Mouse (Mus musculus): Measurements from ENCODE around the gene Vmn2r110.

The Vmn2r110 gene

DNA sequence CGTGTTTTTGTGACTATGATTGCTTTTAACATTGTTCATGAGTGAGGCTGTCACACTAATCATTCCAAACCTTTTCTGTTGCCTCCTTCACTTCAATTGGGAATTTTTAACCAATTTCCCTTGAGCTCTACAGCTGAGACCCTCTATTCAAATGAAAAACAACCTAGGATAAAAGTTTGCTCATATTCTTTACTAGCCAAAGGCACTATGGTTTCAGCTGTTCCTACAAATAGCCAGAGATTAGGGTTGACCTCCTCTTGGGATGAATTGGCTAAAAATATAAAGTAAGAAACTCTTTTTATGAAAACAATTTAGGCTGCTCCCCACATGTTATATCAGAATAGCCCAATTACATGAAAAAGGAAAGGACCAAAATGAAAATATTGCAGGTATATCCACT is at the start of gene Vmn2r110:
Gene Vmn2r110 (minus strand): TSS at position 101 of the 400 bp plus-strand sequence.
- no peak for DNase-seq (ENCODE audit: low read depth in 2 of 2, low spot score in 2 of 2)

DNA sequence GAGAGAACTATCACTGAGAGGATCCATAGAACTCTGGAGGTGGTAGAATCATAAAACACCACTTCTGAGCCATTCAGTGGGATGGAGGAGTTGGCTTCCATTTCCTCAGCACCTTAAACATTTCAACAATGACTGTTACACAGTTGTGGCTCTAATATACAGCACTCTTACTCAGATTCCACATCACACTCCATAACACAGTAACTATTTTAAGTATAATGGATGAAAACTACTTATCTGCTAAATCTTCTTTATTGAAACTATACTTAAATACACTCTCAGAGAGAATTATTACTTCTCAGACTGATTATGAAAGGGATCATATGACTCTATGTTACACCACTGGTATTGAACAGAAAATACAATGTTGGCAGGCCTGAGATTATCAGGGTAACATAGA is 28.6 kb upstream of the Vmn2r110 start, which contains the start of gene Fpr-rs3:
Gene Fpr-rs3 (minus strand): TSS at position 101 of the 400 bp plus-strand sequence.
- DNase-seq (ENCODE audit: low read depth in 2 of 2, low spot score in 2 of 2), result no peak

DNA sequence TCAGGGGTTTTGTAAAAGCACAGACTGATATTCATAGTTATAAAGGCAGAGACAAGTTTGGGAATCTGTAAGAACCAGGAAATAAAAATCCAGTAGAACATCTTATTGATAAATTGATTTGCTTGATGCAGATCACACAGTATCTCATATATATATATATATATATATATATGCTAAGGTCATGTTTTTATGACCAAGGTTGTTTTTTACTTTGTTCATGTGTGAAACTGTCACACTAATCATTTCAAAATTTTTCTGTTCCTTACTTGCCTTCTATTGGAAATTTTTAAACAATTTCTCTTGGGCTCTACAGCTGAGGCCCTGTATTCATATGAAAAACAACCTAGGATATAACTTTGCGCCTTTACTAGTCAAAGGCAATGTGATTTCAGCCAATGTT is 31.6 kb downstream of the Vmn2r110 start, which contains the start of gene Vmn2r109:
Gene Vmn2r109 (minus strand): TSS at position 101 of the 400 bp plus-strand sequence.
- no peak for DNase-seq (ENCODE audit: low read depth in 2 of 2, low spot score in 2 of 2)
